Mouse (Mus musculus): Measurements from ENCODE around the gene Lmf1. TPM values are rescaled to one million over a fixed set of nuclear protein-coding genes. Genes with fewer than 3 reads are reported as not detected.

The Lmf1 gene
- total and polyA plus RNA-seq, 3 experiments = 14.0 to 30.5 TPM; not detected in 1

GRCm38 (mm10) chr17:25638442-25638841 lies 59.6 kb downstream of the Lmf1 start:
- no peaks in the 10 kb centered on the region for H3K27me3 ChIP-seq (ENCODE audit: control insufficient read depth in 1 of 2, insufficient read depth in 2 of 2, low read length in 2 of 2)
- H3K4me1 ChIP-seq (ENCODE audit: control insufficient read depth in 1 of 2, insufficient read depth in 2 of 2, low read length in 2 of 2) = no peaks in the 10 kb centered on the region
- no peak overlapping the region for H3K27ac ChIP-seq (ENCODE audit: control insufficient read depth, low read depth, low read length)
- no peaks in the 10 kb centered on the region for H3K9me3 ChIP-seq (replicated peaks; ENCODE audit: insufficient read depth, low read length)
- no peak overlapping the region for H3K4me3 ChIP-seq (ENCODE audit: control insufficient read depth in 1 of 2, insufficient read depth in 1 of 2, low read depth in 2 of 2, low read length in 2 of 2)
- H3K9ac ChIP-seq (ENCODE audit: control insufficient read depth, low read depth, low read length, poor library complexity, severe bottlenecking) = no peak overlapping the region
- no peaks in the 10 kb centered on the region for H3K79me2 ChIP-seq (ENCODE audit: control insufficient read depth, insufficient read depth, low read length, poor library complexity)
- no peak for TF ChIP-seq UBTF (IDR thresholded peaks at IDR 0.05; ENCODE audit: borderline replicate concordance, insufficient read depth, low read depth, low read length)
- no peak for TF ChIP-seq JUND (IDR thresholded peaks at IDR 0.05; ENCODE audit: low read depth, low read length)
- TF ChIP-seq ELF1 (IDR thresholded peaks at IDR 0.05; ENCODE audit: low read depth, low read length) = no peak
- no peak for TF ChIP-seq MEF2A (IDR thresholded peaks at IDR 0.05; ENCODE audit: extremely low read depth, insufficient replicate concordance, low read depth, low read length, poor library complexity, severe bottlenecking)
- TF ChIP-seq GABPA (IDR thresholded peaks at IDR 0.05; ENCODE audit: low read depth, low read length) = no peak
- TF ChIP-seq CTCF (IDR thresholded peaks at IDR 0.05 in 2 of 3, conservative IDR thresholded peaks at IDR 0.05 in 1 of 3; ENCODE audit: control insufficient read depth in 1 of 3, insufficient read depth in 1 of 3, low read depth in 2 of 3, low read length in 3 of 3, poor library complexity in 1 of 3, severe bottlenecking in 1 of 3) = no peak
- TF ChIP-seq KAT2A (conservative IDR thresholded peaks at IDR 0.05; ENCODE audit: low read depth, low read length) = no peak
- TF ChIP-seq SMC3 (IDR thresholded peaks at IDR 0.05; ENCODE audit: low read depth, low read length) = no peak
- no peak for TF ChIP-seq RAD21 (IDR thresholded peaks at IDR 0.05; ENCODE audit: low read depth, low read length)
- DNase-seq (ENCODE audit: low read depth, low spot score) = no peak
- no peaks in the 10 kb centered on the region for H3K36me3 ChIP-seq (ENCODE audit: control insufficient read depth in 1 of 2, insufficient read depth in 2 of 2, low read length in 2 of 2)

GRCm38 (mm10) chr17:25640956-25641355 lies 62.1 kb downstream of the Lmf1 start:
- H3K9ac ChIP-seq (ENCODE audit: control insufficient read depth, low read depth, low read length, poor library complexity, severe bottlenecking) = no peak overlapping the region
- no peaks in the 10 kb centered on the region for H3K27me3 ChIP-seq (ENCODE audit: control insufficient read depth in 1 of 2, insufficient read depth in 2 of 2, low read length in 2 of 2)
- no peak overlapping the region for H3K4me3 ChIP-seq (ENCODE audit: control insufficient read depth in 1 of 2, insufficient read depth in 1 of 2, low read depth in 2 of 2, low read length in 2 of 2)
- H3K79me2 ChIP-seq (ENCODE audit: control insufficient read depth, insufficient read depth, low read length, poor library complexity) = no peaks in the 10 kb centered on the region
- H3K4me1 ChIP-seq (ENCODE audit: control insufficient read depth in 1 of 2, insufficient read depth in 2 of 2, low read length in 2 of 2) = no peaks in the 10 kb centered on the region
- no peak for DNase-seq (ENCODE audit: low read depth, low spot score)
- no peaks in the 10 kb centered on the region for H3K9me3 ChIP-seq (replicated peaks; ENCODE audit: insufficient read depth, low read length)
- TF ChIP-seq POLR2A (IDR thresholded peaks at IDR 0.05; ENCODE audit: control insufficient read depth in 1 of 2, insufficient read depth in 1 of 2, low read depth in 1 of 2, low read length in 2 of 2, poor library complexity in 1 of 2) (no peak), MXI1 (IDR thresholded peaks at IDR 0.05; ENCODE audit: low read depth, low read length) (no peak), MEF2A (IDR thresholded peaks at IDR 0.05; ENCODE audit: extremely low read depth, insufficient replicate concordance, low read depth, low read length, poor library complexity, severe bottlenecking) (no peak), ZNF384 (IDR thresholded peaks at IDR 0.05; ENCODE audit: low read depth, low read length) (no peak), JUND (IDR thresholded peaks at IDR 0.05; ENCODE audit: low read depth, low read length) (no peak), HCFC1 (IDR thresholded peaks at IDR 0.05; ENCODE audit: low read depth, low read length) (no peak), ZMIZ1 (IDR thresholded peaks at IDR 0.05; ENCODE audit: low read depth, low read length) (no peak), KAT2A (conservative IDR thresholded peaks at IDR 0.05; ENCODE audit: low read depth, low read length) (no peak), BHLHE40 (IDR thresholded peaks at IDR 0.05; ENCODE audit: borderline replicate concordance, low read depth, low read length) (no peak), SMC3 (IDR thresholded peaks at IDR 0.05; ENCODE audit: low read depth, low read length) (no peak), GABPA (IDR thresholded peaks at IDR 0.05; ENCODE audit: low read depth, low read length) (no peak), GATA1 (IDR thresholded peaks at IDR 0.05; ENCODE audit: low read depth, low read length) (no peak), E2F4 (IDR thresholded peaks at IDR 0.05; ENCODE audit: borderline replicate concordance, low read depth, low read length) (no peak)
- H3K27ac ChIP-seq (ENCODE audit: control insufficient read depth, low read depth, low read length) = no peak overlapping the region
- no peaks in the 10 kb centered on the region for H3K36me3 ChIP-seq (ENCODE audit: control insufficient read depth in 1 of 2, insufficient read depth in 2 of 2, low read length in 2 of 2)
